Mouse (Mus musculus) cortical plate, adult 2 months (tissue): Measurements from ENCODE around the gene Tmem150a.

Experiments used
- CTCF ChIP-seq: fragments of 200-500 bp; IDR thresholded peaks from 2 replicates; pipeline ENCODE4 v1.5.1; 2011; ENCODE audit warnings: mild to moderate bottlenecking, control low read depth, low read length; ENCODE audit not compliant: insufficient read depth; ENCODE audit errors: extremely low read depth
- POLR2A ChIP-seq: fragments of 200-500 bp; IDR thresholded peaks from 2 replicates; pipeline ENCODE4 v1.6.1; 2011; ENCODE audit warnings: mild to moderate bottlenecking, low read length, control low read depth; ENCODE audit not compliant: insufficient read depth; ENCODE audit errors: extremely low read depth

GRCm38 (mm10) chr6:72359891-72360598 is 4.8 kb downstream of the Tmem150a start:
- TF ChIP-seq CTCF (no peak), POLR2A (no peak)
